Mouse (Mus musculus) left cerebral cortex, postnatal 36 days (tissue): ENCODE results near the gene Fam171a1. TPM values are rescaled to one million over a fixed set of nuclear protein-coding genes. Genes with fewer than 3 reads are reported as not detected.
A peak's percentile ranks its signal among the peaks of the same experiment; 100 is the strongest.

Experiments used
- DNase-seq, 2 experiments: peaks; one replicate each; pipeline ENCODE4 v3.0.0; 2021 to 2022; ENCODE audit warnings: low spot score in 2 of 2, mixed read lengths in 1 of 2
- intact Hi-C: fragments of 180-260 bp; cut with DNase I; formaldehyde crosslinking; loops from one replicate; pipeline ENCODE4 v1.15.1; 2025
- microRNA-seq: library from miRNA; unstranded; fragments of <30 nt; microRNA quantifications from one replicate; pipeline ENCODE4 v1.2.0, GENCODE M21; 2022
- total RNA-seq, 2 experiments: library from RNA; stranded (reverse); gene quantifications; 2 replicates each; pipeline ENCODE4 v1.2.3; 2021

Fam171a1 gene
- total RNA-seq, 2 experiments from 2014 or later, result 63.3 to 75.6 TPM

- no peak for DNase-seq
- intact Hi-C loops, result no loop called here
These were observed 114.5 kb downstream of the Fam171a1 start for GRCm38 (mm10) chr2:3228475-3228874.

- DNase-seq, result peak; percentile 55 to 72
- intact Hi-C loops, result loop anchor here (1.0 kb wide), 1 partner anchor 111 kb away; no protein-coding TSS in a partner anchor
These were observed 115.0 kb downstream of the Fam171a1 start for GRCm38 (mm10) chr2:3229060-3229459.

- intact Hi-C loops, result no loop called here
- DNase-seq, result no peak
These were observed 125.2 kb downstream of the Fam171a1 start for GRCm38 (mm10) chr2:3239255-3239654.

- intact Hi-C loops, result no loop called here
- DNase-seq, result no peak
These were observed 130.2 kb downstream of the Fam171a1 start for GRCm38 (mm10) chr2:3244251-3244650.

GRCm38 (mm10) chr2:3251309-3251708 lies 137.3 kb downstream of the Fam171a1 start:
- no peak for DNase-seq
- intact Hi-C loops, result no loop called here

- intact Hi-C loops, result no loop called here
- no peak for DNase-seq
These were observed 152.4 kb downstream of the Fam171a1 start for GRCm38 (mm10) chr2:3266466-3266865.

- no peak for DNase-seq
- intact Hi-C loops, result no loop called here
These were observed 153.9 kb downstream of the Fam171a1 start for GRCm38 (mm10) chr2:3267879-3268278.

GRCm38 (mm10) chr2:3273349-3273748 lies 159.3 kb downstream of the Fam171a1 start:
- intact Hi-C loops, result no loop called here
- DNase-seq, result no peak

- intact Hi-C loops, result no loop called here
These were observed 162.1 kb downstream of the Fam171a1 start for GRCm38 (mm10) chr2:3276106-3276505.

More at GRCm38 (mm10) chr2:3276106-3276505, 162.1 kb downstream of the Fam171a1 start:
- no peak for DNase-seq

Small RNA genes within 50 kb of the gene (microRNA-seq; reads per million reads assigned to microRNA genes)
- not detected for gene Gm27306

Other genes with a start within 250 kb of the Fam171a1 start
- 10 to 100 TPM; 83.6 to 97.7 TPM for gene Nmt2, start 170.0 kb downstream of the Fam171a1 start, total RNA-seq
- gene Rpp38, start 218.4 kb downstream of the Fam171a1 start, total RNA-seq, result 1 to 10 TPM; 7.9 to 8.6 TPM
- 1 to 10 TPM in 1 of 2 experiments, not detected in 1; 1.8 TPM for gene Acbd7, start 221.9 kb downstream of the Fam171a1 start, total RNA-seq